Mouse (Mus musculus): ENCODE results near the gene Hoxb5.

DNA sequence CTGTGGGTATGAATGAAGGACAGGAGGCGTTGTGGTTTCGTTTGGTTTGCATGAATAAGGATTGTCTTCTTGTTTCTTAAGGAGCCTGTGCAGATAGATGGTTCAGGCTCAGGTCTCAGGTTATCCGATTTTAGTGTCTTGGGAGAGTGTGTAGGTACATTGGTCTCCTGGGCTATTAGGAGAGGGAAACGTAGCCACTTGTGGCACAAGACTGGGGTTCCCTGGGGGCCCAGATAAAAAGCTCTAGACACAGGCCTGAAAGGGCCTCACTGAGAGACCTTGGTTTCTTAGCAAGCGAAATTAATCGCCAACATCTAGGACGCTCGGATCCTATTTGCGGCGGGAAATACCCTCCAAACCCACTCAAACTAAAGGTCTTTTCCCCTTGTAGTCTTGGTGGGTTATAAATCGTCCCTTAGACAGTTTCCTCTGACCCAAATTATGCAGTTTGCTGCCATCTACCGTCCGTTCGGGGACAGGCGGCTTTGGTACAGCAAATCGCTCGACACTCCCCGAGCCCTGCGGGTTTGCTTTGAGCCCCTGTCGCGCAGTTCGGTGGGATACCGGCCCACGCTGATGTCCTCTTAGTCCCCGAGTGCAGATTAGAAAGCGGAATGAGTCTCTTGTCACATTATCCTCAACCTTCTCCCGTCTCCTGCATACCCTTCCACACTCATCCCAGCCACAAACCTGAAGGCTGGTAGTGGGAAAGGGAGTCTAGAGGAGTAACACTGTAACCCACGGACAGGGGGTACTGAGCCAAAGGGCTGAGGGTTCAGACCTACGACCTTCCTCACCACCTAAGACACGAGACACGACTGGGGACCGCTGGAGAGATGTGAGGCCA is 8.7 kb upstream of the Hoxb5 start:
- TF ChIP-seq EP300 (IDR thresholded peaks at IDR 0.05; ENCODE audit: insufficient read depth, low read depth, low read length) (no peak), CTCF (IDR thresholded peaks at IDR 0.05) (peak; percentile 86), POLR2A (IDR thresholded peaks at IDR 0.05; ENCODE audit: insufficient read depth, low read depth, low read length) (no peak)

Data from heart, adult 2 months (tissue).